Mouse (Mus musculus) kidney, embryonic 15.5 days (tissue): Measurements from ENCODE around the gene Thrap3. TPM values are rescaled to one million over a fixed set of nuclear protein-coding genes. Genes with fewer than 3 reads are reported as not detected.

ENCODE experiments used
- ATAC-seq: fragments of 200-750 bp; cut with Nextera tagmentation; replicated peaks from 2 replicates; pipeline ENCODE4 v1.8.0; 2017; ENCODE audit warnings: moderate TSS enrichment; ENCODE audit not compliant: low FRiP score
- H3K27ac ChIP-seq: fragments of 300-500 bp; sonication (generic); 2 replicates; pipeline ENCODE4 v1.5.1; 2015; ENCODE audit warnings: mild to moderate bottlenecking, inconsistent platforms
- H3K27me3 ChIP-seq: fragments of 300-500 bp; sonication (generic); 2 replicates; pipeline ENCODE4 v1.6.1; 2015; ENCODE audit warnings: inconsistent platforms
- H3K36me3 ChIP-seq: fragments of 300-500 bp; sonication (generic); 2 replicates; pipeline ENCODE4 v1.6.1; 2015; ENCODE audit warnings: inconsistent platforms
- H3K4me1 ChIP-seq: fragments of 300-500 bp; sonication (generic); 2 replicates; pipeline ENCODE4 v1.6.1; 2015; ENCODE audit warnings: inconsistent platforms
- H3K4me2 ChIP-seq: fragments of 300-500 bp; sonication (generic); 2 replicates; pipeline ENCODE4 v1.6.1; 2015; ENCODE audit warnings: moderate library complexity, mild to moderate bottlenecking, inconsistent platforms
- H3K4me3 ChIP-seq: fragments of 300-500 bp; sonication (generic); replicated peaks from 2 replicates; pipeline ENCODE4 v1.5.1; 2015; ENCODE audit warnings: mild to moderate bottlenecking, inconsistent platforms
- H3K9ac ChIP-seq: fragments of 300-500 bp; sonication (generic); 2 replicates; pipeline ENCODE4 v1.6.1; 2015; ENCODE audit warnings: mild to moderate bottlenecking, inconsistent platforms
- H3K9me3 ChIP-seq: fragments of 300-500 bp; sonication (generic); replicated peaks from 2 replicates; pipeline ENCODE4 v1.6.1; 2016; ENCODE audit warnings: inconsistent platforms
- WGBS: fragments of 180-500 bp; shearing (Covaris S2); methylation state at CpG from one replicate; pipeline ENCODE4 v1.1.7; 2015; ENCODE audit warnings: mixed read lengths; 5-methylcytosine and 5-hydroxymethylcytosine counted together
- polyA plus RNA-seq: library from polyadenylated mRNA; unstranded; fragments of >200 nt; fragmentation: Nextera tagmentation; extraction: Ambion mirVana; gene quantifications from 2 replicates; pipeline ENCODE4 v1.2.1, GENCODE M21; 2015

Gene Thrap3
- polyA plus RNA-seq, 1 experiment from 2014 or later: 230 TPM

DNA sequence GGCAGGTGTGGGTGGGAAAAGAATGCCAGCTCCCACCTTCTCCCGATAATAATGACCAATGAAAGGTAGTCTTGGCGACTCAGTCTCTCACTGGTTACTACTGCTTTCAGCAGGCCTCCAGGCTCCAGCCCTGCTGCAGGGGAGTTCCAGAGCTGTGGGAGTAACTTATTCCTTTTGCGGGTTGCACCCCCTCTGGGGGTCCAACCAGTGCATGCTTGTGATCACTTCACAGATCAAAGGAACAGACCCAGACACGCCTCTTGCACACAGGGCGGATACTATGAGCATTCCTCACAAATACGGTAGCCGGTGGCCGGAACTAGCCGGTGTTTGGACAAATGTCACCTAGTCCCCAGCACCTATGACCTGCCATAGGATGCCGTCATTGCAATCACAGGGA, 52.8 kb downstream of the Thrap3 start:
- Histone ChIP-seq H3K27me3 (no peaks in the 10 kb centered on the region), H3K4me2 (peak overlapping the region; percentile 74), H3K4me1 (peaks cover 78% of the 10 kb centered on the region), H3K9ac (peak overlapping the region; percentile 75), H3K9me3 (no peaks in the 10 kb centered on the region), H3K36me3 (peaks cover 31% of the 10 kb centered on the region), H3K4me3 (peak overlapping the region; percentile 65), H3K27ac (peak overlapping the region; percentile 99)
- 8% methylated on average over 10 of the region's 10 CpGs for WGBS
- peak; percentile 1; the same call in 1 of the 2 replicates for ATAC-seq

GRCm38 (mm10) chr4:126149041-126149676, 53.4 kb downstream of the Thrap3 start:
- H3K9me3 ChIP-seq: no peaks in the 10 kb centered on the region
- H3K36me3 ChIP-seq: peaks cover 31% of the 10 kb centered on the region
- ATAC-seq: 0 out of 2 replicates have a peak, but pooled peaks have one; percentile 1
- WGBS: 12% methylated on average over 42 of the region's 42 CpGs
- peak overlapping the region; percentile 99 for H3K27ac ChIP-seq
- peak overlapping the region; percentile 75 for H3K9ac ChIP-seq
- no peaks in the 10 kb centered on the region for H3K27me3 ChIP-seq
- H3K4me1 ChIP-seq: peaks cover 75% of the 10 kb centered on the region
- peak overlapping the region; percentile 65 for H3K4me3 ChIP-seq
- H3K4me2 ChIP-seq: peak overlapping the region; percentile 74

DNA sequence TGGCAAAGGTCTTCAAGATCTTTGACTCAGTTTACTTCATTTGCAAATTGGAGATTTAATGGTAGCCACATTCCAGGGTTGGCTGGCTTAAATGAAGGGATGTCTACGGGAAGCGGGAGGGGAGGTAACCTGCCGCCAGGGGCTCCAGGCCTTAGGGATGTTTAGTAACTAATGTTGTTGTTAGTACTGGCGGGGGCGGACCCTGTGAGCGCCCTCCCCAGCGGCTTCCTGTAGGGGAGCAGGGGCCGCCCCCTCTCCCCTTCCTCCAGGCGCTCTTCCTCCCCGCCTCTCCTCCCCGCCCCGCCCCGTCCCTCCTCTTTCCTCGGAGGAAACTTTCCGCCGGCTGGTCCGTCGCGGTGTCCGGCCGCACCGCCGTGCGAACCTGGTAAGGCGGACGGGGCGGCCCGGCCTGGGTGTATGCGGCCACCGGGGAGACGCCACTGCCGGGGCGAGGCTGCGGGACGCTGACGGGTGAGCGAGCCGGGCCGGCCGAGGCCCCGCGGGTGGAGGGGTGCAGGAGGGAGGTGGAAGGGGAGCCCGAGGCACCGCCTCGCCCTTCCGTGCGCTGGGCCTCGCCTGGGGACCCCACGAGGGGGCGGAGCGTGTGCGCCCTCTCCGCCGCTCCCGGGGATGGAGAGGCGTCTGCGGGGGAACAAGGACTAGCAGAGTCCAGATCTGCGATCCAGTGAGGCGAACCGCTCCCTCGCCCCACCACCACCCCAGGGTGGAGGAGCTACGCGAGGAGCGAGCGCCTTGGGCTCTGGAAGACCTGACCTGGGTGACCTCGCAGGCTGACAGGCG, 54.2 kb downstream of the Thrap3 start:
- Histone ChIP-seq H3K9ac (peak overlapping the region; percentile 75), H3K27ac (peak overlapping the region; percentile 99), H3K4me1 (peaks cover 75% of the 10 kb centered on the region), H3K36me3 (peaks cover 30% of the 10 kb centered on the region), H3K4me3 (peak overlapping the region; percentile 65), H3K9me3 (no peaks in the 10 kb centered on the region), H3K4me2 (peak overlapping the region; percentile 74), H3K27me3 (no peaks in the 10 kb centered on the region)
- ATAC-seq: peak; percentile 68
- WGBS: under 1% methylated on average over 67 of the region's 67 CpGs

- no peaks in the 10 kb centered on the region for H3K9me3 ChIP-seq
- peak within 1 kb of the TSS; percentile 65 for H3K4me3 ChIP-seq
- peaks cover 71% of the 10 kb centered on the region for H3K4me1 ChIP-seq
- peak within 1 kb of the TSS; percentile 75 for H3K9ac ChIP-seq
- H3K4me2 ChIP-seq: peak within 1 kb of the TSS; percentile 74
- under 1% methylated on average over 24 of the region's 24 CpGs for WGBS
- H3K27me3 ChIP-seq: no peaks in the 10 kb centered on the region
- peak; percentile 90 for ATAC-seq
- peak within 1 kb of the TSS; percentile 99 for H3K27ac ChIP-seq
- H3K36me3 ChIP-seq: peaks cover 23% of the 10 kb centered on the region
These were observed 54.9 kb downstream of the Thrap3 start, which contains the start of gene Eva1b for GRCm38 (mm10) chr4:126147533-126148160. Eva1b (plus strand) TSS chr4:126147744.

GRCm38 (mm10) chr4:126146974-126147532, 55.5 kb downstream of the Thrap3 start:
- 0 out of 2 replicates have a peak overlapping the region, but pooled peaks have one; percentile 75 for H3K9ac ChIP-seq

GRCm38 (mm10) chr4:126145396-126145795, 57.2 kb downstream of the Thrap3 start:
- ATAC-seq: no peak
- WGBS: 30% methylated on average over 4 of the region's 4 CpGs
- Histone ChIP-seq H3K9me3 (no peaks in the 10 kb centered on the region), H3K4me2 (no peak overlapping the region), H3K36me3 (peaks cover 8% of the 10 kb centered on the region; the same call in 1 of the 2 replicates), H3K27ac (peak overlapping the region; percentile 99; the same call in 1 of the 2 replicates), H3K4me3 (no peak overlapping the region), H3K4me1 (peaks cover 64% of the 10 kb centered on the region), H3K27me3 (no peaks in the 10 kb centered on the region), H3K9ac (no peak overlapping the region)

More at GRCm38 (mm10) chr4:126146974-126147532, 55.5 kb downstream of the Thrap3 start:
- ATAC-seq: no peak
- WGBS: 16% methylated on average over 9 of the region's 9 CpGs
- Histone ChIP-seq H3K27ac (peak overlapping the region; percentile 99), H3K4me3 (peak overlapping the region; percentile 65), H3K9me3 (no peaks in the 10 kb centered on the region), H3K27me3 (no peaks in the 10 kb centered on the region), H3K4me1 (peaks cover 69% of the 10 kb centered on the region), H3K36me3 (peaks cover 18% of the 10 kb centered on the region), H3K4me2 (peak overlapping the region; percentile 74)

GRCm38 (mm10) chr4:126141021-126141420, 61.5 kb downstream of the Thrap3 start:
- Histone ChIP-seq H3K36me3 (peaks cover 44% of the 10 kb centered on the region), H3K4me1 (peaks cover 27% of the 10 kb centered on the region), H3K9me3 (no peaks in the 10 kb centered on the region), H3K27me3 (no peaks in the 10 kb centered on the region), H3K4me2 (no peak overlapping the region), H3K4me3 (no peak overlapping the region), H3K9ac (no peak overlapping the region), H3K27ac (peak overlapping the region; percentile 68)
- ATAC-seq: 0 out of 2 replicates have a peak, but pooled peaks have one; percentile 16
- whole genome bisulfite sequencing: 64% methylated on average over 5 of the region's 5 CpGs

DNA sequence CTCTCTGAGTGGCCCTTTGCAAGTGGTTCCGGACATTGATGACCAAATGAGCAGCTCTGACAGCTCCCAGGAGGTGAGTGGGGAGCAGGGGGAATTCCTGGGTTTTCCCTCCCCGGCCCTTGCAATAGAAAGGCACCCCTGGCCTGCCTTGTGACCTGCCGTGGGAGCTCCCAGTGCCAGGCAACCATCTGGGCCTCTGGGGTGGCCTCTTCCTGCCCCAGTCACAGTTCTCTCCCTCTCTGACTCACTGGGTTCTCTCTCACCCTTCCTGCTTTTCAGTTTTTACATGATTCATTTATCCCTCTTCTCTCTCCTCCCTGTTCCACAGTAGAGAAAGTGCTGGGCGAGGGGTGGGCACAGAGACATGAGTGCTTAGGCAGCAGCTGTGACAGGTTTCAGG, 64.8 kb downstream of the Thrap3 start:
- Histone ChIP-seq H3K4me1 (peaks cover 28% of the 10 kb centered on the region), H3K4me3 (no peak overlapping the region), H3K27me3 (no peaks in the 10 kb centered on the region), H3K27ac (no peak overlapping the region), H3K4me2 (no peak overlapping the region), H3K9ac (no peak overlapping the region), H3K9me3 (no peaks in the 10 kb centered on the region), H3K36me3 (peaks cover 68% of the 10 kb centered on the region)
- 84% methylated on average over 4 of the region's 4 CpGs for WGBS
- ATAC-seq: no peak

DNA sequence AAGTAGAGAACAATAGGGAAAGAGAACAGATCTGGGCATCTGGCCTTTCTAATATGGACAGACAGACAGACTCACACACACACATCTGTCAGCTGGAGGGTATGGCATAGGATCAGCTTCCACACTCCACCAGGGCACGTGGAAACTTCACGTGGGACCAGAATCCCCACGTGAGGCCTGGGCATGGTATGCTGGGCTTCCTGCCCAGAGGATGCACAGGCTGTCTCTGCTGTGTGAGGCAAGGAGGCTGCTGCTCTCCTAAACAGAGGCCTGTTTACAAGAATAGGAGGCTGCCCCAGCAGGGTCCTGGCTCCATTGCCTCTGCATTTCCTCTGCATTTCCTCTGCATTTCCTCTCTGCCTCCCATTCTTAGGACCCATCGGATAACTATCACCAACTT, 67.9 kb downstream of the Thrap3 start:
- 83% methylated on average over 4 of the region's 4 CpGs for WGBS
- ATAC-seq: no peak
- Histone ChIP-seq H3K27ac (no peak overlapping the region), H3K9me3 (no peaks in the 10 kb centered on the region), H3K36me3 (peaks cover 60% of the 10 kb centered on the region), H3K27me3 (no peaks in the 10 kb centered on the region), H3K4me3 (no peak overlapping the region), H3K4me2 (no peak overlapping the region), H3K9ac (no peak overlapping the region), H3K4me1 (peaks cover 43% of the 10 kb centered on the region)

DNA sequence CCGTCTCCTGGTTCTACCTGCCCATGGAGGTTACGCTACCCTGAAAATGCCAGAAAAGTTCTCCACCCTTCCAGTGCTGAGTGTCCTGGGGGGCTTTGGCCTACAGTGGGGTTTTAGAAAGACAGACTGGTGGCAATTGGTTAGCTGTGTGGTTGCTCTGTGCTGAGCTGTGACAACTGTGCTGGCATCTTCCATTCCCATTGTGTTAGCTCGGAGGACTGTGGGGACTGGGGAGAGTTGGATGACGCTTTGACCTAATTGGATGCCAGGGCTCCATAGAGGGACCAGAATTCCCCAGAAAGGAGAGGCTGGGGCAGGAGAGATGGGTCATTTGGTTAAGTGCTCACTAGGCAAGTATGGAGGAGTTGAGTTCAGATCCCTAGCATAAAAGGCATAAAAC, 68.3 kb downstream of the Thrap3 start:
- no peak overlapping the region for H3K4me3 ChIP-seq
- no peak overlapping the region for H3K4me2 ChIP-seq
- H3K36me3 ChIP-seq: peaks cover 60% of the 10 kb centered on the region
- H3K9ac ChIP-seq: no peak overlapping the region
- H3K4me1 ChIP-seq: peaks cover 47% of the 10 kb centered on the region
- ATAC-seq: no peak
- H3K9me3 ChIP-seq: no peaks in the 10 kb centered on the region
- 94% methylated on average over 4 of the region's 4 CpGs for WGBS
- no peaks in the 10 kb centered on the region for H3K27me3 ChIP-seq
- H3K27ac ChIP-seq: no peak overlapping the region

- 60% methylated on average over 6 of the region's 6 CpGs for WGBS
- peak overlapping the region; percentile 92 for H3K27ac ChIP-seq
- no peak overlapping the region for H3K4me3 ChIP-seq
- no peak overlapping the region for H3K4me2 ChIP-seq
- no peaks in the 10 kb centered on the region for H3K27me3 ChIP-seq
- H3K9me3 ChIP-seq: no peaks in the 10 kb centered on the region
- peaks cover 59% of the 10 kb centered on the region for H3K36me3 ChIP-seq
- no peak for ATAC-seq
- peaks cover 48% of the 10 kb centered on the region for H3K4me1 ChIP-seq
- H3K9ac ChIP-seq: no peak overlapping the region
These were observed 69.8 kb downstream of the Thrap3 start for GRCm38 (mm10) chr4:126132636-126133264.
